Mouse (Mus musculus): ENCODE results near the gene Snapc3. TPM values are rescaled to one million over a fixed set of nuclear protein-coding genes. Genes with fewer than 3 reads are reported as not detected.

Gene Snapc3
- polyA plus RNA-seq, 2 experiments, result 39.2 to 45.3 TPM

DNA sequence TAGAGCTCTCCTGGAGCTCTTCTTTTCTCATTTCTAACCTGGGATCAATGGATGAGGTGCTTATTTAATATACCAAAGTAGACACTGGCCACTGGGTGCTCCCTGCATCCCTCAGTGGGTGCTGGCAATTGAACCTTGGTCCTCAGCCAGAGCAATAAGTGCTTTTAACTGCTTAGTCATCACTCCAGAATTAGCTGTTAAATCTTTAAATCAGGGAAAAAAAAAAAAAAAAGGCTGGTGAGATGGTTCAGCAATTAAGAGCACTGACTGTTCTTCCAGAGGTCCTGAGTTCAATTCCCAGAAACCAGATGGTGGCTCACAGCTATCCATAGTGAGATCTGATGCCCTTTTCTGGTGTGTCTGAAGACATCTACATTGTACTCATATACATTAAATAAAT lies 15.8 kb upstream of the Snapc3 start:
- no peak overlapping the region for H3K27ac ChIP-seq (replicated peaks; ENCODE audit: low read depth, low read length)
- H3K9me3 ChIP-seq (ENCODE audit: control insufficient read depth, low read length), result 0 out of 2 replicates have a peak, but pooled peaks cover 8% of the 10 kb centered on the region
- no peak overlapping the region for H3K4me3 ChIP-seq (replicated peaks; ENCODE audit: low read length)
- H3K4me2 ChIP-seq (replicated peaks; ENCODE audit: low read depth, low read length, severe bottlenecking), result no peak overlapping the region
- DNase-seq (ENCODE audit: low spot score) (no peak), ATAC-seq (ENCODE audit: low FRiP score, low read depth) (no peak)
- H3K9ac ChIP-seq (ENCODE audit: low read depth, low read length, severe bottlenecking), result no peak overlapping the region
- no peaks in the 10 kb centered on the region for H3K27me3 ChIP-seq (ENCODE audit: control insufficient read depth, insufficient read depth, low read length)
- H3K4me1 ChIP-seq (ENCODE audit: control insufficient read depth, insufficient read depth, low read length), result no peaks in the 10 kb centered on the region
- TF ChIP-seq POLR2A (IDR thresholded peaks at IDR 0.05; ENCODE audit: borderline replicate concordance, extremely low read depth, insufficient read depth, insufficient read length), result no peak
- H3K36me3 ChIP-seq (ENCODE audit: control insufficient read depth, insufficient read depth, low read length), result no peaks in the 10 kb centered on the region

DNA sequence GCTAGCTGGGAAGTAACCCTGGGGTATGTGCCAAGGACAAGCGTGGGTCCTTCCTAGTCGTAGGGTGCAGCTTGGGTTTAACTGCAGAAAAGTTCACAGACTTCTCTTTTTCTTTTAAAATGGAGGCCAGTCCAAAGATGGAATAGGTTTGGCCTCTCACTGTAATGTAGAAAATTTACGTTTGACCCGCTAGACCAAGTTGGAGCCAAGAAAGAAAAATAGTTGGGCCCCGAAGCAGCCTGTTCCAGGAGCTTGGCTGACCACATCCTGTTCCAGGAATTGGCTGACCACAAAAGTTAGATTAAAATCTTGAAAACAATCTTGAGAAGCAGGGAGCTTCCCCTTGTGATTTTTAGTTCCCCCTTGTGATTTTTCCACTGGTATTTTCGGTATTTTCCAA lies 9.8 kb upstream of the Snapc3 start:
- ATAC-seq (ENCODE audit: low FRiP score, low read depth) (no peak), DNase-seq (ENCODE audit: low spot score) (no peak)
- Histone ChIP-seq H3K4me1 (ENCODE audit: control insufficient read depth, insufficient read depth, low read length) (no peaks in the 10 kb centered on the region), H3K9ac (ENCODE audit: low read depth, low read length, severe bottlenecking) (no peak overlapping the region), H3K4me2 (replicated peaks; ENCODE audit: low read depth, low read length, severe bottlenecking) (no peak overlapping the region), H3K27me3 (ENCODE audit: control insufficient read depth, insufficient read depth, low read length) (no peaks in the 10 kb centered on the region), H3K9me3 (ENCODE audit: control insufficient read depth, low read length) (peaks cover 20% of the 10 kb centered on the region), H3K36me3 (ENCODE audit: control insufficient read depth, insufficient read depth, low read length) (no peaks in the 10 kb centered on the region), H3K27ac (replicated peaks; ENCODE audit: low read depth, low read length) (no peak overlapping the region), H3K4me3 (replicated peaks; ENCODE audit: low read length) (no peak overlapping the region)
- 88% methylated on average over 6 of the region's 6 CpGs for WGBS
- no peak for TF ChIP-seq POLR2A (IDR thresholded peaks at IDR 0.05; ENCODE audit: borderline replicate concordance, extremely low read depth, insufficient read depth, insufficient read length)

DNA sequence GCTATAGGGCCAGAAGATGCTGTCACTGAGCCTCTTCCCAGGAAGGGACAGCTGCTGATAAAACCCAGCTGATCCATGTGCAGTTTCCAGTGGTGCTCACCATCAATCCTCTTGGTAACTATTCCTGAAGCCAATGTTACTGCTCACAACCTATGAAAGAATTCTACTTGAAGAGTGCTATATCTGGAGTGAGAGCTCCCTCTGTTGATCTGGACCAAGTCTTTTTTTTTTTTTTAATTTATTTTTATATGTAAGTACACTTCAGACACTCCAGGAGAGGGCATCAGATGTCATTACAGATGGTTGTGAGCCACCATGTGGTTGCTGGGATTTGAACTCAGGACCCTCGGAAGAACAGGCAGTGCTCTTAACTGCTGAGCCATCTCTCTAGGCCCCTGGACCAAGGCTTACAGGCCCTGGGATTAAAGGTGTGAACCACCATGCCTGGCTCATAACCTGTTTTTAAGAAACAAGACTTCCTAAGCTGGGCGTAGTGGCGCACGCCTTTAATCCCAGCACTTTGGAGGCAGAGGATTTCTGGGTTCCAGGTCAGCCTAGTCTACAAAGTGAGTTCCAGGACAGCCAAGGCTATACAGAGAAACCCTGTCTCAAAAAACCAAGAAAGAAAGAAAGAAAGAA lies 7.5 kb upstream of the Snapc3 start:
- WGBS, result 91% methylated on average over 4 of the region's 4 CpGs
- no peak for ATAC-seq (ENCODE audit: low FRiP score, low read depth)
- no peak for TF ChIP-seq POLR2A (IDR thresholded peaks at IDR 0.05; ENCODE audit: borderline replicate concordance, extremely low read depth, insufficient read depth, insufficient read length)
- H3K4me2 ChIP-seq (replicated peaks; ENCODE audit: low read depth, low read length, severe bottlenecking), result no peak overlapping the region
- DNase-seq (ENCODE audit: low spot score), result no peak
- peaks cover 13% of the 10 kb centered on the region for H3K9me3 ChIP-seq (ENCODE audit: control insufficient read depth, low read length)
- H3K27me3 ChIP-seq (ENCODE audit: control insufficient read depth, insufficient read depth, low read length), result no peaks in the 10 kb centered on the region
- H3K27ac ChIP-seq (replicated peaks; ENCODE audit: low read depth, low read length), result no peak overlapping the region
- H3K36me3 ChIP-seq (ENCODE audit: control insufficient read depth, insufficient read depth, low read length), result no peaks in the 10 kb centered on the region
- no peak overlapping the region for H3K9ac ChIP-seq (ENCODE audit: low read depth, low read length, severe bottlenecking)
- no peak overlapping the region for H3K4me3 ChIP-seq (replicated peaks; ENCODE audit: low read length)
- H3K4me1 ChIP-seq (ENCODE audit: control insufficient read depth, insufficient read depth, low read length), result no peaks in the 10 kb centered on the region

GRCm38 (mm10) chr4:83412060-83412459 lies 5.5 kb upstream of the Snapc3 start:
- H3K9ac ChIP-seq (ENCODE audit: low read depth, low read length, severe bottlenecking), result no peak overlapping the region
- TF ChIP-seq POLR2A (IDR thresholded peaks at IDR 0.05; ENCODE audit: borderline replicate concordance, extremely low read depth, insufficient read depth, insufficient read length), result no peak
- H3K27ac ChIP-seq (replicated peaks; ENCODE audit: low read depth, low read length), result no peak overlapping the region
- no peaks in the 10 kb centered on the region for H3K36me3 ChIP-seq (ENCODE audit: control insufficient read depth, insufficient read depth, low read length)
- DNase-seq (ENCODE audit: low spot score) (no peak), ATAC-seq (ENCODE audit: low FRiP score, low read depth) (no peak)
- no peak overlapping the region for H3K4me2 ChIP-seq (replicated peaks; ENCODE audit: low read depth, low read length, severe bottlenecking)
- H3K9me3 ChIP-seq (ENCODE audit: control insufficient read depth, low read length), result peaks cover 13% of the 10 kb centered on the region
- peaks cover 4% of the 10 kb centered on the region; the same call in 1 of the 2 replicates for H3K4me1 ChIP-seq (ENCODE audit: control insufficient read depth, insufficient read depth, low read length)
- no peaks in the 10 kb centered on the region for H3K27me3 ChIP-seq (ENCODE audit: control insufficient read depth, insufficient read depth, low read length)
- no peak overlapping the region for H3K4me3 ChIP-seq (replicated peaks; ENCODE audit: low read length)
- WGBS, result 55% methylated on average over 3 of the region's 3 CpGs

DNA sequence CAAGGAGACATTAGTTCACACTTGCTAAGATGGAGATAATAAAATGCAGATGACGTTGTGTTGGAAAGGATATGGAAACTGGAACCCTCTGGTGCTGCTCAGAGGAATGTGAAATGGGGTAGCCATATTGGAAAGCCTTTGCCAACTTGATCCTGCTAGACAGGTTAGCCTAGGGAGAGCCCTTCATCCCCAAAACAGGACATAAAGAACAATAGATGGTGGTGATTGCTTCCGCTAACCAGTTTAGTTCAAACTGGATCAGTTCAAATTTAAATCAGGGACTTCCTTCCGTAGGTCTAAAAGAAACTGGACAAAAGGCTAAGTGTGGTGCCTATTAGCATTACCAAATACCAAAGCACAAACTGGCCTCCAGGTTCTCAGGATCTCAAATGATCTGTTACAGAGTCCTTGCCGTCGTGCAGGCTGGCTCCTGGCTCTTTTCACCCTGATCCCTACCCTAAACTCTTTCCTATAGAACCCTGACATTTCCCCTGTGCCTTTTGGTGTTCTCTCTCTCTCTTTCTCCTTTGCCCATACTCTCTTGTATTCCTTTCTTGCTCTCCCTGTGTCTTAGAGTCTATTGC lies 3.2 kb upstream of the Snapc3 start:
- no peaks in the 10 kb centered on the region for H3K36me3 ChIP-seq (ENCODE audit: control insufficient read depth, insufficient read depth, low read length)
- no peak overlapping the region for H3K9ac ChIP-seq (ENCODE audit: low read depth, low read length, severe bottlenecking)
- no peaks in the 10 kb centered on the region for H3K9me3 ChIP-seq (ENCODE audit: control insufficient read depth, low read length)
- ATAC-seq (ENCODE audit: low FRiP score, low read depth) (no peak), DNase-seq (ENCODE audit: low spot score) (no peak)
- no peaks in the 10 kb centered on the region for H3K27me3 ChIP-seq (ENCODE audit: control insufficient read depth, insufficient read depth, low read length)
- H3K4me2 ChIP-seq (replicated peaks; ENCODE audit: low read depth, low read length, severe bottlenecking), result no peak overlapping the region
- TF ChIP-seq POLR2A (IDR thresholded peaks at IDR 0.05; ENCODE audit: borderline replicate concordance, extremely low read depth, insufficient read depth, insufficient read length), result no peak
- H3K4me1 ChIP-seq (ENCODE audit: control insufficient read depth, insufficient read depth, low read length), result peaks cover 10% of the 10 kb centered on the region; the same call in 1 of the 2 replicates
- H3K4me3 ChIP-seq (replicated peaks; ENCODE audit: low read length), result no peak overlapping the region
- WGBS, result 75% methylated on average over 5 of the region's 5 CpGs
- H3K27ac ChIP-seq (replicated peaks; ENCODE audit: low read depth, low read length), result no peak overlapping the region
